Mouse (Mus musculus) CH12F3 (cell line): ENCODE measurements around the gene Hnrnpa1.

Source experiments
- in situ Hi-C: fragments of 300-500 bp; cut with MboI; formaldehyde crosslinking; loops from 2 replicates; pipeline ENCODE4 v1.14.3; 2020; ENCODE audit warnings: low sequenced_read_pairs

Gene Hnrnpa1

GRCm38 (mm10) chr15:103240160-103241028, at the start of gene Hnrnpa1:
Hnrnpa1 (plus strand) TSS chr15:103240432.
- in situ Hi-C loops = no loop called here

DNA sequence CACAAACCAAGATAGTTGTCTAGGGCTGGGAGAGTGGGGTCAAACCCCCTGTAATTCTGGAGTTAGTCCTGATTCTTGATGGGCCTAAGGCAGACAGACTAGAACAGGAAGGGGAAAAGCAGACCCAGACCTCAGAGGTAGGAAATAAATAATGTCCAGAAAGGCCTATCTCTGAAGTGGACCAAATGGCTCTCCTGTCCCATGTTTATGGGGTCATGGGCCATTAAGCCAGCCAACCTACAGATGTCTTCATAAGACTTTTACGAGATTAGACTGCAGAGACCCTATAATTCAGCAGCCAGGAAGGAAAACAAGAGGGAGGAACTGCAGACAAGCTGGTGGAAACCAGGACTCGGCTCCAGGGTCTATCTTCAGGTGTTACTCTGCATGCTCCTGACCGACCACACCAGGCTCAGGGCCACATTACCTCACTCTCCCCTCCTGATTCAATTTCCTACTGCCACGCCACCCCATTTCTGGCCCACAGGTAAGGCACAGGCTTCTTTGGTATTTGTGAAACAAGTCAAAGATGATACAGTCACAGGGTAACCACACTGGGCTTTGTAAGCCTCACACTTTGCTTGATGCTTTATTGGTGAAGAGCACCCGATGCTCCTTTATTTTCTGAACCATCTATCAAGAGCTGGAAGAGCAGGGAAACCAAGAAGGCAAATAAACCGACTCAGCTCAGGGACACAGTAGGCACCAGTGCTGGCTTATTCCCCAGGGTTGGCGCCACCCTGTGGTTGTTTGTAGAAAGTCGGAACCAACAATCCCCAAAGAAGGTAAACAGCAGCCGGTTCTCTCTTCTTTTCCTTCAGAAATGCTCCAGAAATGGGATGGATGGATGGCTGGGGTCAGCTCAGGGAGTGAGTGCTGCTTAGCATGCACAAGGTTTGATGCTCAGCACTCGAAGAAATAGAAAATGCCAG, 49.4 kb upstream of the Hnrnpa1 start:
- in situ Hi-C loops = no loop called here

DNA sequence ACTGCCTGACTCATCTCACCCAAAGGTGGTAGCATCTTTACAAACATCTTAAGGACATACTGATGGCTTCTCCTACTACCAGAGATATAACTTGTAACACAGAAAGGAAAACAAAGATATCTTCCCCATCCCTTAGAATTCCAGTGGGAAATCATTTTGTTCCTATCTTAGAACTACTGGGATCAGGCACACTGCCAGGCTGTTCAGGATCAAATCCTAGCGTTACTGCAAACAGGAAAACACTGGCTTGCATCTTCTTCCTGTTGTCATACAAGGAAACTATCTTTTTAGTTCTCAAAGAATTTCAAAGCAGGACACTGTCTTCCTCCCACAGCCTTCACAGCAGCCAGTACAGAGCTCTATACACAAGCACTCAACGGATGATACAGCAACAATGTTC, 46.6 kb upstream of the Hnrnpa1 start:
- in situ Hi-C loops = no loop called here

DNA sequence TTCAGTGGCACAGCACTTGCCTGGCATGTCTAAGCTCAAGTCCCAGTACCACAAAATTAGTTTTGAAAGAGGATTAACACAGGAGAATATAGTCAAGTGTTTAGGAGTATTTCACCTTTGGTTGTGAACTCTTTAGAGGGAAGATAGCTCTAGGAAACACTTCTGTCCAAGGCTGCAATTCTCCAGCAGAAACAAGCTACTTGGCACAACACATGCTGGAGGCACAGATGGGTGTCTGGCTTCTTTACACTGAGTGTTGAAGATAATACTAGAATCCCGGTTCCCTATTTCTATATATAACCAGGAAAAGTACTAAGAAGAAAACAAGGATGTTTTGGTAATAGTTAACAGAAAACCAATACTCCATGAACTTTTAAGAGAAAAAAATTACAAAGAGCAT, 43.4 kb upstream of the Hnrnpa1 start:
- in situ Hi-C loops = no loop called here

DNA sequence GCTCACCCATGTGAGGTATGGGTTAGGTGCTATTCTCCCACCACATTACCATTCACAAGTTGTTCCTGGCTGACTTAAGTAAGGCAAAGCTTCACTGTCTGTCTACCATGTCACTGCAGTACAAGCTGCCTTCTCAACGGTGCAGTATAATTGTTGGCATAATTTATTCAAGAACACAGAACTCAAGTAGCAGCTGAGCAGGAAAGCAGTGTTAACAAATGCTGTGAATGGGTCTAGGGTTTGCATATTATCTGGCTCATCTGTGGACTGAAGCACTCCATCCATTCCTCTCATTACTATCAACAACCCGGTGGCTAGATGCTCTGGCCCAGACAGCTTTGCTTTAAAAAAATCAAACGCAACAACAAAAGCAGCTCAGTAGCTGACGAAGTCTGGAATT, 42.4 kb upstream of the Hnrnpa1 start:
- in situ Hi-C loops = no loop called here

DNA sequence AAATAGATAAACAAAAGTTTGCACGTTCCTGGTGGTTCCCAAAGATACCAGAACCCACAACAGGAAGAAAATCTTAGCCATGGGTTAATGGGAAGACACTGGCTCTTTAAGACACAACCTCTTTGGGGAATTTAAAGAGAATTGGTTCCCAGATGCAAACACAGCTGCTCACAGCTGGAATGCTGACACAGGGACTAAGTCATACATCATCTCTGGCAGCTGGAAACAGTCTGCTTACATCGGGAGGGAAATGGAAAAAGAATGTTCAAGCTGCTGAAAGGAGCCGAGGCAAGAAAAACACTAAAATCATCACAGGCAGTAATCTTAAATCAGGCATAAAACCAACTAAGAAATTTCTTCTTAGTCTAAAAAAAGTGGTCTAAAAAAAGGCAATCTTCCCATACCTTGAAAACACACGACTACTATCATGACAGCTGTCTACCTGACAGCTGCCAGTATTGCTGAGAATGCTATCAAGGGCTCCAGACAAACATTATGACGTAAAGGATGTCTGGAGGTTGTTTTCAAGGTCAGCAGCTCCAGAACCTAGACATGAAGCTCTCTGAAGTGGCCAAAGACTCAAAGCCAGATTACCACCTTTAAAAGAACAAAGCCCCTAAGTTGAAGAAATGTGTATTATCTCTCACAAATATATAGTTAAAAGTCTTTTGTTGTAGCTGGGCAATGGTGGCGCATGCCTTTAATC, 38.0 kb upstream of the Hnrnpa1 start:
- in situ Hi-C loops = no loop called here

- in situ Hi-C loops = no loop called here
These were observed 35.1 kb upstream of the Hnrnpa1 start for GRCm38 (mm10) chr15:103205156-103205555.

DNA sequence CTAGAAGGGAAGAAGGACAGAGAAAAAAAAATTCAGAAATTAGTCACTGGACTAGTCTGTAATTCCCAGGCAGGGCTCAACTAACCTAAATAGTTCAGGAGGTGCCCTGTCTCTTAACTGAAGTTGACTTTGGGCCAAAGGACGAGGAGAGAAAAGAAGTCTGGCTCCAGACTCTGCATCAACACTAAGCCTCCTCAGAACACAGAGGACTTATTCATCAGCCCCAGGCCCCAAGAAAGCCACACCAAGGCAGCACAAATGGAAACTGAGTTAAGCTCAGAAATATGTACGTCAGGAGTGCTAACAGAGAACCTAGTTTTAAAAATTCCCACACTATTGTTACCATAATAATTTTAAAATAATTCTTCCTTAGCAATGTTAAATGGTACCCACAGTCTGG, 26.1 kb upstream of the Hnrnpa1 start:
- in situ Hi-C loops = no loop called here

DNA sequence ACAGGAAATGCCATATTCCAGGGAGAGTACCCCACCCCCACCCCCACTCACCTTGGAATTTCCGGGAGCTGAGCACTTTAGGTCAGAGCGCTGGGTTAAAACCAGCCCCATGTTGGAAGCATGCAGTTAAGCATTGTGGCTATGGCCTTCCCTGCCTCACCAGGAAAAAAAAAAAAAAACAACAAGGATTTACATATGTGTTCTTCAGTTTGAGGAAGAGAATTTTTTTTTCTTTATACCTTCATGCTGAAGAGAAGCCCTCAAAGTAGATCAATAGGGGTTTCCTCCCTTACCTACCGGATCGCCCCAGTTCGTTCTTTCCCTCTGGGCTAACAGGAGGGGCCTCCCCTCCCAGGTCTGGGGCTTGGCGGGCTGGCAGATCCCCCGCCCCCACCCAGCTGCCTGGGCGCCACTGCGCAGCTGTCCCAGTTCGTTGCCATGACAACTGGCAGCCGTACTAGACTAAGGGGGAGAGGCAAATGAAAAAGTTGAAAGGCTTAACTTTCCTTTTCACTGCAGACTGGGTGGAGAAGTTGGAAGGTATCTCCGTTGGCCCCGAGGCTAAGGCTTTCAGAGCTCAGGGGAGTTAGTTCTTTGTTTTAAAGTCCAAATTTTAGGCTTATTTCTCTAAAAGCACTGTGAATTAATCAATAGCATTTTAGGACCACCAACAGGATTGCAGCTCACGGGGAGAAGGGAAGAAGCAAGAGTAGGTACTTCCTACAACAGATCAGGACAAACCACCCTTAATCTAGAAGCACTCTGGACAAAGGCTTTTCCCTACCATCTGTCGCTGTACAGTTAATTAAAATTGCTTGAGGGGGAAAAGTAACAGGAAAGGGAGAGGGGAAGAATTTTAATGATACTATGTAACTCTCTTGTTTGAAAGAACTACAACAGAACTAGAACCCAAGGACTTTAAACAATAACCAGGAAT, 25.0 kb upstream of the Hnrnpa1 start:
- in situ Hi-C loops = no loop called here

- in situ Hi-C loops = no loop called here
These were observed 24.2 kb upstream of the Hnrnpa1 start for GRCm38 (mm10) chr15:103216052-103216451.

DNA sequence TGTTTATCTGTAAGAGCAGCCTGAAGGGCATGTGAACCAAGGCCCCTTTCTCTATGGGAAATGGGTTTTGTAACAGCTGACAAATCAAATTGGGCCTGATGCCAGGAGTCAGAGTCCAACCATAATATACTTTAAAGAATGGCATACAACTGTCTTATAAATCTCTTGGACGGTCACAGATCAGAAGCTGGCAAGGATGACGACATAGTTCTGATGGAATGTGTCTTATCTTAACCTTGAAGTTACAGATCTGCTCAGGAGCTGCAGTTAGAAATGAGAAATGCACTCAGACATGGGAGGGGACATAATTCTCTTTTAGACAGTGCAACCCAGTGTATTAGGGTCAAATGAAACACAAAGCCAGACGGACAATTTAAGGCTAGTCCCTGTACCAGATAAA, 19.4 kb upstream of the Hnrnpa1 start:
- in situ Hi-C loops = no loop called here

DNA sequence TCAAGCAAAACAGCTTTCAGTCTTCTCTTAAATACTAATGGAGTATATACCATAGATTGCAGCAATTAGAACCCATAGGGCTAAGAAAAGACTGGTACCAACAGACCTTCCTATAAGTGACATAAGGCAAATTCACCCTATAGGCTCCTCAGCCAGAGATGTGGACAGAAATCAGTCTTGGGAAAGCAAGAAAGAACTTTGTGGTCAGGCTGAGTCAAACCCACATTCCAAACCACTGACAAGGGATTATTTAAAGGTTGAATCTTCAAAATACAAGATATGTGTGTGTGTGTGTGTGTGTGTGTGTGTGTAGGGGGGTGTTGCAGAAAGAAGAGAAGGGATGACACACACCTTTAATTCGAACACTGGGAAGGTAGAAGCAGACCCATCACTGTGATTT, 18.8 kb upstream of the Hnrnpa1 start:
- in situ Hi-C loops = no loop called here

- in situ Hi-C loops = no loop called here
These were observed 16.1 kb upstream of the Hnrnpa1 start for GRCm38 (mm10) chr15:103224161-103224560.

- in situ Hi-C loops = no loop called here
These were observed 13.2 kb upstream of the Hnrnpa1 start for GRCm38 (mm10) chr15:103227022-103227421.

DNA sequence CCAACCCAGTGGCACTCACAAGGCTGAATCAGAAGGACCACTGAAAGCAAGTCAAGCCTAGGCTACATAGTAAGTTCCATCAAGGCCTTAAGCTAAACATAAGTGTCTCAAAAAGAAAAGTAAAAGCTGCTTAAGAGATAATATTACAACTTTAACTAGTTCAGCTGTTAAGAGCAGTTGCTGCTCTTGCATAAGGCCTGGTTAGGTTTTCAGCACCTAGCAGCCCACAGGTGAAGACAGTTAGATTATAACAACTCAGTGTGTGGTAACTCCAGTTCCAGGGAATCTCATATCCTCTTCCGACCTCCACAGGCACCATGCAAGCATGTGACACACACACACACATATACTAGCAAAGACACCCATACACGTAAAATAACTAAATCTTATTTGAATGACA, 12.7 kb upstream of the Hnrnpa1 start:
- in situ Hi-C loops = no loop called here

DNA sequence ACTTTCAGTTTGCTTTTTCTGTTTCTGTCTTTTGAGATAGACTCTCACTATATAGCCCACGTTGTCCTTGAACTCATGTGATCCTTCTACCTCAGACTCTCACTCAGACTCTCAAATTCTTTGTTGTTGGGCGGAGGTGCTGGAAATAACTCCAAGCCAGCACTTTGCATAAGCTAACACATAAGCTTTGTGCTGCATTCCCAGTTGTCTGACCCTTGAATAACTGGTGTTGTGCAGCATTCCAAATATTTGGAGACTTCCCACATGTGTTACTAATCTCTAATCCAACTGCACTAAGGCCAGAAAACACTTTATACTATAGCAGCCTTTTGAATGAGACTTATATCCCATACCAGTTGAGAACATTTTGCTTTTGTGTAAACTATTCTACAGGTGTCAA, 11.3 kb upstream of the Hnrnpa1 start:
- in situ Hi-C loops = no loop called here

DNA sequence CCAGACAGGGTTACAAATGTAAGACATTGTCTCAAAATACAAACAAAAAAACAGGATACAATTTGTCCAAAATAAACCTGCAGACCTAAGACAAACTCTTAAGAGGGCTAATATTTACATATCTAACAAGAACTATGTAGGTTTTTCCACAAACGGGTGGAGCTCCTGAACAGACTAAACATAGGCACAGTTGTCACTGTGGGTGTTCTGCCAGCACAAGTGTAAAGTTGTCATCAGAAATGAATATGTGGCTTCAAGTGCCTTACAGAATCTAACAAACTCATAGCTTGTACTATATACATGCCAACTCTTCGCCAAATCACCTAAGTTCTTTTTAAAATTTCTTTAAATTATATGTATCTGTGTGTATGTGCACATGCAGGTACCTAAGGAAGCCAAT, 7.1 kb upstream of the Hnrnpa1 start:
- in situ Hi-C loops = no loop called here

DNA sequence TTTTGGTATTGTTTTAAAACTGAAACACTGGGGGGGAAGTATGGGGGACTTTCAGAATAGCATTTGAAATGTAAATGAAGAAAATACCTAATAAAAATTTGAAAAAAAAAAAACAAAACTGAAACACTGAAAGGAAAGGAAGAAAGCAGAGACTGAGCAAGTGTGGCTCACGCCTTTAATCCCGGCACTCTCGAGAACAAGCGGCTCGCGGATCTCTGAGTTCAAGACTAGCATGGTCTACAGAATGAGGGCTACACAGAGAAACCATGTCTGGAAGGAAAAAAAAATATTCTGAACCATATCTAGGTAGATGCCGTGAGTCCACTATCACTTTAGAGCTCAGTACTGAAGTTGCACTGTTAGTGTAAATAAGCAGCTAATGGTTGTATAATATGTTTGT, 2.9 kb upstream of the Hnrnpa1 start:
- in situ Hi-C loops = no loop called here

- in situ Hi-C loops = no loop called here
These were observed 1.0 kb upstream of the Hnrnpa1 start for GRCm38 (mm10) chr15:103239130-103239684.

DNA sequence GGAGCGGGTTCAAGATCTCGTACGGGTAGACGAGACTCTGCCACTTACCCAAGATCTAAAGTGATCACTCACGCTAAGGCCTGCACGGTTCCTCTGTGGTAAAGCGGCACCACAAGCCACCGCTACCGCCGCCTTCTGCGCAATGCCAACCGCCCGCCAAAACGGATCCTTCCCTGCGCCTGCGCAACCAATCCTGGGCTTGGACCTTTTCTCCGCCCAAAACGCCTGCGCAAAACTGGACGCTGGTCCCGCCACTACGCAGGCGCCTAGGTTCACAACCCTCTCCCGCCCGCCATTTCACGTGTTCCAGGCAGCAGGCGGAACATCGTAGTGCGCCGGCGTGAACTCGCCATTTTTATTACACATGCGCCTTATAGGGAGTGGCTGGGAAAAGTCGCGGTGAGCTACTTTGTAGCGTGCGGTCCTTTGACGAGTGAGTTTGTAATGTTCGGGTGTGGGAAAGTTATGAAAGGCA, 510 bp upstream of the Hnrnpa1 start, which contains the start of gene Cbx5:
Gene Cbx5 (minus strand): TSS at position 132 of the 475 bp plus-strand sequence.
- in situ Hi-C loops = no loop called here
